Mouse (Mus musculus): Measurements from ENCODE around the gene Ell3.
"Not testable (repeated sequence)": the region's sequence is repeated elsewhere in the genome, so short reads cannot be mapped to it uniquely, and the experiment has no call there.

The Ell3 gene

DNA sequence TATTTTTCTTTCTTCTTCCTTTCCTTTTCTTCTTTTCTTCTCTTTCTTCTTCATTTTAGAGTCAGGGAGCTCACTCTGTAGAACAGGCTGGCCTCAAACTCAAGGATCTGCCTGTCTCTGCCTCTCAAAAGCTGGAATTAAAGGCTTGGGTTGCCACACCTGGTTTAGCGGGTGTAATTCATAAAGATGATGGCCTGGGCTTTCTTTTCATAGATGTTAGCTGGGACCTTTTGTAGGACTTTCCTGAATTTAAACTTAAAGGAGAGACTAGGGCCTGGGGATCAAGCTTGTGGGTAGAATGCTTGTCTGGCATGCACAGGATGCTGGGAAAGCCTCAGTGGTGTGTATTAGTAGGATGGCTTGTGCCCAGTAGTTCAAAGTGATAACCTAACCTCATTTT is at the start of gene Ell3:
Gene Ell3, minus strand, starts transcription at position 101 of the 400 bp plus-strand sequence.
- DNase-seq (ENCODE audit: low spot score) = no peak

DNA sequence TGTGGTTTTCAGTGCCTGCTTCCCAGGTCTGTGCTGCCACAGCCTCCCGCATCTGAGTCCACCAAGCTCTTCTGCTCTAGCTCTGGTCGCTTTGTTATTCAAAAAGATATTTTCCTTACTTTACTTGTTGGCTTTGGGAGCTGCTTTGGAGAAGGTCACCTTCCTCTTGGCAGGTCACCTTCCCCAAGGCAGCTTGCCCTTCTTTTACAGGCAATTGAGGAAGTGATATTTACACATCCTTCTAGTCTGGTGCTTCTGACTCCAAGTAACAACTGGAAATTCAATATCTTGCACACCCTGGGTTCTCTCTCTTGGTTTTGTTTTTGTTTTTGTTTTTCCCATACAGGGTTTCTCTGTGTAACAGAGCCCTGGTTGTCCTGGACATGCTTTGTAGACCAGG is 40.3 kb upstream of the Ell3 start:
- DNase-seq (ENCODE audit: low spot score) = not testable (repeated sequence)

DNA sequence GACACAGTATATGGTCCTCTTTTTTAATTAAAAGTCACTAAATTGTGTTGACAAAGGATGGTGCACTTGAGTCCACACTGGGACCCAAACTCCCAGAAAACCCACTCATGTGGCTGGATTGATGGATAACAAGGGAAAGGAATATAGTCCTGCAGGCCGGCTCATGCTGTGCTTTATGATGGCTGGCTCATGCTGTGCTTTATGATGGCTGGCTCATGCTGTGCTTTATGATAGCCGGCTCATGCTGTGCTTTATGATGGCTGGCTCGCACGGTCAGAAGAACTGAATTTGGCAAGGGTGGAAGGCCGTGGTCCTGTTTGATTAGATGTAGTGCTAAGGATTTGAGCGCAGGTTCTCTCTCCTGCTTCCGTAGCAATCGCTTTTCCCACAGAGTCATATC is 39.5 kb upstream of the Ell3 start:
- no peak for DNase-seq (ENCODE audit: low spot score)

DNA sequence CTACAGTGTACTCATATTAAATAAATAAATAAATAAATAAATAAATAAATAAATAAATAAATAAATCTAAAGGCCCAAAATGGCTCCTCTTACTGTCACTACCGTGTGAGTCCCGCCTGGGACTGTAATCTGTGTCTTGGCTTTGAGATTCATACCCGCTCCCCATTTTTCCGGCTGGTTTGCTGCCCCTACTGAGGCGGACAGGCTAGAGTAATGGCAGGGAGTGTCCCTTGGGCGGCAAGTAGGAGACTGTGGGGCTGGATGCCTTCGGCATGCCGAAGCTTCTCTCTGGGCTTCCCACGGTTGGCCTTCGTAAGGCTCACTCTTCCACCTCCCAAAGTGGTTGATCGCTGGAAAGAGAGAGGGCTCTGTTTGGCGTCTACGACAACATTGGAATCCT is 36.8 kb upstream of the Ell3 start:
- not testable (repeated sequence) for DNase-seq (ENCODE audit: low spot score)

DNA sequence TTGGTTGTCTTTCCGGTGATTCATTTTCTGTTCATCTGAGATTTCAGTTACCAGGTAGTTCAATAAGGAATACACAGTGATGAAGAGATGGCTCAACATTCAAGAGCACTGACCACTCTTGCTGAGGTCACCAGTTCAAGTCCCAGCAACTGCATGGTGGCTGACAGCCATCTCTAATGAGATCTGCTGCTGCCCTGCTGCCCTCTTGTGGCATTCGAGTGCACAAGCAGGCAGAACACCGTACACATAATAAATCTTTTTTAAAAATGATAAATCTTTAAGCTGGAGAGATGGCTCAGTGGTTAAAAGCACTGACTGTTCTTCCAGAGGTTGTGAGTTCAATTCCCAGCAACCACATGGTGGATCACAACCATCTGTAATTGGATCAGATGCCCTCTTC is 36.4 kb upstream of the Ell3 start:
- DNase-seq (ENCODE audit: low spot score) = peak; percentile 63

DNA sequence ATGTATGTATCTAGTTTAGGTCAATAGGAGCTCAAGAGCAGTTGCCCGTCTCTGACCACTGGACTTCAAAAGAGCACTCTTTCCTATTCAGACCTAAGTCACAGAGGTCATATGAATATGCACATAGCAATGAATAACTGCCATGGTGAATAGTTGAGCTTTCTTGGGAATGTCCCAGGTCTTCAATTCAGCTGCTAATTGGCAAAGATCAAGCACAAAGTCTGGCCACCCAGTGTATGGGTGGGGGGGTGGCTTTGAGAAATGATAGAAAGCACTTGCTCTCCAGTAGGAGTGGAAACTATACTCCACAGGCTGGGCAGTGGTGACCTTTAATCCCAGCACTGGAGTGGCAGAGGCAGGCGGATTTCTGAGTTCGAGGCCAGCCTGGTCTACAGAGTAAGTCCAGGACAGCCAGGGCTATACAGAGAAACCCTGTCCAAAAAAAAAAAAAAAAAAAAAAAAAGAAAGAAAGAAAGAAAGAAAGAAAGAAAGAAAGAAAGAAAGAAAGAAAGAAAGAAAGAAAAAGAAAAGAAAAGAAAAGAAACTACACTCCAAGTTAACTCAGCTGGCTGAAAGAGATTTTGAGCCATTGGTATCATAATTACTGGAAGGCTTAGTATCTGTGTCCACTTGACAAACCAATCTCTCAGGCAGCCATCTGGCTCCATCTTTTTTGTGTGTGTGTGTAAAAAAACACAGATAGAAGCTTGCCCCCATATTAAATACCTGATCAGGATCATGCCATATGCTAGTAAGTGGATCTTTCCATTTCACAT is 33.6 kb upstream of the Ell3 start:
- no peak for DNase-seq (ENCODE audit: low spot score)

DNA sequence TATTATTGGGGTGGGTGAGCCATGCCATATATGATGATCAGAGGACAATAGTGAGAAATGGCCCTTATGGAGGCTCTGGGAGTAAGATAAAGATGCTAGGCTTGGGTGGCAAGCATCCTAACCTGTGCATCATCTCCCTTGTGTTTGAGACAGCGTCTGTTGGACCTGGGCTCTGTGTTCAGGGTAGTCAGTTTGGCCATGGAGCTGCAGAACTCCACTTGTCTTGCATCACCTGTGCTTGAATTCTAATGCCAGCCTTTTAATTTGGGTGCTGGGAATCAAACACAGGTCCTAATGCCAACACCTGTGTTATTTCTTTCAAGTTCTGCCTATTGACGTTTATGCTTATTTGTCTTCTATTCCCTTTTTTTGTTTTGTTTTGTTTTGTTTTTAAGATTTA is 31.2 kb upstream of the Ell3 start:
- not testable (repeated sequence) for DNase-seq (ENCODE audit: low spot score)

DNA sequence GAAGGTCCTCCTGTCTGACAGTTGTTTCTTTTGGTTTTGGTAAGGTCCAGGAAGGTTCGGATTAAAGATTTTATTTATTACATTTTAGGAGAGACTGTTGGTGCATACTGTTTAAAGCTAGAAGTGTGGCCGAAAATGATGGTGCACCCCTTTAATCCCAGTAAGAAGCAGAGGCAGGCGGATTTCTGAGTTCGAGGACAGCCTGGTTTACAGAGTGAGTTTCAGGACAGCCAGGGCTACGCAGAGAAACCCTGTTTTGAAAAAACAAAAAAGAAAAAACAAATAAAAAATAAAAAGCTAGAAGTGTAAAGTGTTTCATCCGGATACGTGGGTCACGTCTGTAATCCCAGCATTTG is 30.1 kb upstream of the Ell3 start:
- DNase-seq (ENCODE audit: low spot score) = no peak

DNA sequence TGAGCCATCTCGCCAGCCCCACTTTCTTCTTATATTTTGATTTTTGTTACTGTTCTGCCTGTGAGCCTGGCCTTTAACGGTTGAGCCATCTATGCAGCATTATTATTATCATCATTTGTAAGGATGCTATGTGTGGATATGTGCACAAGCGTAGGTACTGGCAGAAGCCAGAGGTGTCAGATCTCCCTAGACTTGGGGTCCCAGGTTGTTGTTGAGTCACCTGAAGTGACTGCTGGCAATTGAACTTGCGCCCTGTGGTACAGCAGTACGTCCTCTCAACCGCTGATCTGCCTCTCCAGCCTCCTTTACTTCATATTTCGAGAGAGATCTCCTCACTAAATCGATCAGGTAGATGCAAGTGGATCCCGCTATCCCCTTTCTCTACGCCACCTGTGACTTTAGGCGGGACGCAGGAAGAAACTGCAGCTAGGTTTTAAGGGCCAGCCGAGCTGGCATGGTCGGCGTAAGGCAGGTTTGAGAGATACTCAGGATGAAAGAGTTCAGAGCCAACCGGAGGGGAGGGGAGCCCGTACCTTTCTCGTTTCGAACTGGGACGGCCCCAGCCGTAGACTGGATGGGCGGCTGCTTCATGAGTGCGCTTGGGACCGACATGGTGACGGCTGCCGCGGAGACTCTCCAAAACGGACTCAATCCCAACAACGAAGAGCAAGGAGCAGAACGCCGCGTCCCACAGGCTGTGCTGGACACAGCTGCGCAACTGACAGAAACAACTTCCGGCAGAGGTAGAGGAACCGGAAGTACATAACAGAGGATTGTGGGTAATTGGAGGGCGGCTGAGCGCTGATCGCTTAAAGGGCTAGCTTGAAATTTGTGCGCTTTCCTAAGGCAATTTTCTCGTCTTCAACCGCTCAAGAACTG is 29.5 kb upstream of the Ell3 start, which contains the start of gene Mfap1b:
Gene Mfap1b, minus strand, starts transcription at position 767 of the 879 bp plus-strand sequence.
- peak; percentile 95 for DNase-seq (ENCODE audit: low spot score)

DNA sequence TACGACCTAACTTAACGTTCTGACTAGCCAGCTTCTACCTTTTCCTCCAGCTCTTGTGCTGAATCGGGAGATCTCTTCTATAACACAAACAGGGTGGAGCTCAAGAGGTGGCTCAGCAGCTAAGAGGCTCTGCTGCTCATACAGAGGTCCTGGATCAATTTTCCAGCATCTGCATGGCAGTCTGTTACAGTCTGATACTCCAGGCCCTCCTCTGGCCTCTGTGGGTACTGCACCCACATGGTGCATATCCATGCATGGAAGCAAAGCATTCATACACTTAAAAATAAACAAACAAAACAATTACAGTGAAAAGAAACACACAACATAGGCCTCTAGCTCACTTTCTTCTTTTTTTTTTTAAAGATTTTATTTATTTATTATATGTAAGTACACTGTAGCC is 28.7 kb upstream of the Ell3 start:
- DNase-seq (ENCODE audit: low spot score) = not testable (repeated sequence)

DNA sequence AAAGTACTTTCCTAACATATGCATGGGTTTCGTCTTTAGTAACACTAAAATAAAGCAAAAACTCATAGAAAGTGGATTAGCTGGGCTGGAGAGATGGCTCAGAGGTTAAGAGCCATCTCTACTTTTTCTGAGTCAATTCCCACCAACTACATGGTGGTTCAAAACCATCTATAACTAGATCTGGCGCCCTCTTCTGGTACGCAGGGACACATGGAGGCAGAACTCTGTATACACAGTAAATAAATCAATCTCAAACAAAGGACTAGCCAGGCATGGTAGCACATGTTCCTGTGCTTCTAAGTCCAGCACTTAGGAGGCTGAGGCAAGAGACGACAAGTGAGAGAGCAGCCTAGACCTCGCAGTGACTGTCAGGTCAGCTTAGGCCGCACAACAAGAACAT is 24.9 kb upstream of the Ell3 start:
- not testable (repeated sequence) for DNase-seq (ENCODE audit: low spot score)

DNA sequence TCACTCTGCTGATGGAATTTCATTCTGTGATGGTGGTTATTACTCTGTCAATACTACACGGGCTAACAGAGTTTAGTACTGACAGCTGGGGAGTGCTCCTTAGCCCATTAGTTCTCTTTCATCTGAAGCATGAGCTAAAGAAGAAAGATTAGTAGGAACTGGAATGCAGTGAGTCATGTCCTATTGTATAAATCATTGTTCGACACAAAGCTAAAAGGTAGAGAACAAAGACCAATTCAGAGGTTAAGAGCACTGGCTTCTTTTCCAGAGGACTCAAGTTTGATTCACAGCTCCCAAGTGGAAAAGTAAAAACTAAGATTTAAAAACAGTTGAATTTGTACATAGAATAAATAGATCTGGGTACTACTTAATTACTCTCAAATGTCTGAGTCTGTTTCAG is 16.0 kb upstream of the Ell3 start:
- DNase-seq (ENCODE audit: low spot score) = no peak

DNA sequence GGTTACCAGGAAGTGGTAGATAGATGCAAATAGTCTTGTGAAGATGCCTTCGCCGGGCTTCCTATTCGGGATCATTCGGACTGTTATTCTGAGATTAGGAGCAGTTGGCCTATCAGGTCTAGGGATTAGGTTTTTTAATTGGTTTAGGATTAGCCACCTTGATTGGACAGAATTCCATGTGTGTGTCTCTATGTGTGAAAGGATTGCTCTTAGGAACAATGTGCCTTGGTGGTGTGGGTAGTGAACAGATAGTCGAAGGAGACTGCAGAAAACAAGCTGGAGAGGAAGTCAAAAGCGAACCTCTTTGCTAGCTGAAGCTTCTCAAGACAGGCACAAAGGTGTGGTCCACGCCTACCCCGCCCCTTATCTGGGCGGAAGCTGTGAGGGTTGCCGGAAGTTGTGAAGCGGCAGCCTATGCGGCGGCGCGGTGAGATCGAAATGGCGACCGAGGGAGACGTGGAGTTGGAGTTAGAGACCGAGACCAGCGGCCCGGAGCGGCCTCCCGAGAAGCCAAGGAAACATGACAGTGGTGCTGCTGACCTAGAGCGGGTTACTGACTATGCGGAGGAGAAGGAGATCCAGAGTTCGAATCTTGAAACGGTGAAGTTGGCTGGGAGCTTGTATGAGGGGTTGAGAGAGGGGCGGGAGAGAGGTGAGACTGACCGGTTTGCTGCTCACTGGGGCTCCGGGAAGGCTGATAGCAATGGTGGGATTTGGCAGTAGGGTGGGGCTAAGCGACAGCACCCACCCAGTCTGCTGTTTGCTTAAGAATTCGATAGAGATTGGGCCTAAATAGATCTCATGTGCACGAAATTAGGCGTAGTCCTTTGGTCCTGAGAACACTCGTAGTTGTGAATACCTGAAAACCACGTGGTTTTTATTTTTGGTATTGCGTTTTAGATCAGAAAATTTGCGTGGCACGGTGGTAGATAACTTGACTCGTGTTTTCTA is 12.9 kb upstream of the Ell3 start, which contains the start of gene Serinc4:
Gene Serinc4, minus strand, starts transcription at position 90 of the 951 bp plus-strand sequence.
- DNase-seq (ENCODE audit: low spot score) = peak; percentile 87

DNA sequence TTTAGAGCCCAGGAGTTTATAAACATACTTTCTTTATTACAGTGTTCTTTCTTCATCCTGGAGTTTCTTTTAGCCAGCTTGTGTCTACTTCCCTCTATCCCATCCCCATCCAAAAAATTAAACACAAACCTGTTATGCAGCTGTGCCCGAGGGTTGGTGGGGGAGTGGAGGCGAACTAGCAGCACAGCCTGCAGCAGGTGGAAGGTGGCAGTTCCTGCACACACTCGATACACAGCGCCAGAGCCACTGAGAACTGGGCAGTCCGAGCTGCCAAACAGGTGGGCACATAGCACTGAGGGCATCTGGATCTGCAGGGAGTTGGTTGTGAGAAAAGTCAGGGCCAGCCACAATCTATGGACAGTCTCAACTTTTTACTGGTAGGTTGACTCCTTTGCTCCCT is 11.5 kb upstream of the Ell3 start:
- no peak for DNase-seq (ENCODE audit: low spot score)

DNA sequence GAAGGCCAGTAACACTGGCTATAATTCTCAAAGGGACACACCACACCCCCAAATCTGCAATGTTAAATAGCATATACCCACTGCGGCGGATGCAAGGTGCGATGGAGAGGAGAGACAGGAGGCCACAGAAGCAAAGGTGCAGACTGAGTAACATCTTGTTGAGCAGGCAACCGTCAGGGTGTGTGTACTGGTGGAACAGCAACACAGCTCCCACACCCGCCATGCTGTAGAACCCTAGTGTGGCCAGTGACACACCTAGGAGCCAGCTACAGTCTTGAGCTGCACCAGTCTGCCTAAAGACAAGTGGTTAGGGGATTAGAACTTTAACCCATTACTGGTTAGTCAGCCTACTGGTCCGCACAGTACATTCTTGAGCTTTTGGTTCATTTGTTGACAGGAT is 9.8 kb upstream of the Ell3 start:
- no peak for DNase-seq (ENCODE audit: low spot score)

DNA sequence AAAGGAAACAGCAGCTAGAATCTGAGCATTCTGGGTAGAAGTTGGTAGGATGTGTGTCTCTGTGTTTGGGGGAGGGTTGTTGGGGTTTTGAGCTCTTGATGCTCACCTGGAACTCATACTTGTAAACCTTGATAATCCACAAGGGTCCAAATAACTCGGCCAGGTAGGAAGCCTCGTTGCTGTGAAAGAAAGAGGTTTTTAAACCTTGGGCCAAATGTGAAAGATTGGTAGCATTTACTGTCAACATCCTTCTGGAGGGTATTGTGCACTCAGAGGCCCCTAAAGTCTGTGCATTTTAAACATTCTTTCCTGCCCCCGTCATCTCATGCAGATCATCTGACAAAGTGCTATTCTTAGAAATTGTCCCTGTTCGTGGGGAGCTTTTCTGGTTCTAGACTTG is 8.9 kb upstream of the Ell3 start, which contains the start of gene Hypk:
Gene Hypk, plus strand, starts transcription at position 301 of the 400 bp plus-strand sequence.
- no peak for DNase-seq (ENCODE audit: low spot score)

DNA sequence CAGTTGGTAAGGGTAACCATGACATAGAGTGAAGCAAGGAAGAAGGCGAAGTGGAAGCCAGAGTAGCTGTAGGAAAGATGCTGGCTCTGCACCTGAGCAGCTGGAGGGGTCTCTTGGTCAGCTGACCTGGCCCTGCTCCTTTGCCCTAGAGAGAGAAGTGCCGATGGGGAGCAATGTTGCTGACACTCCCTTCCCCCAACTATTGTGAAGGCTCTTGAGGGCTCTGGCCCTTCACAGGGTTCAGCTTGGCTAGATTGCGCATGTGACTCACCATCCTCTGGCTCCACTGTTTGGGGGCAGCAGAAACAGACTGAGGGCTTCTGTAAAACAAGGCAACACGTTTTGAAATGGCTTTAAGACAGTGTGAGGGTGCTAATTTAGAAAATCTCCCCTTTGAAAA is 8.3 kb upstream of the Ell3 start:
- no peak for DNase-seq (ENCODE audit: low spot score)

DNA sequence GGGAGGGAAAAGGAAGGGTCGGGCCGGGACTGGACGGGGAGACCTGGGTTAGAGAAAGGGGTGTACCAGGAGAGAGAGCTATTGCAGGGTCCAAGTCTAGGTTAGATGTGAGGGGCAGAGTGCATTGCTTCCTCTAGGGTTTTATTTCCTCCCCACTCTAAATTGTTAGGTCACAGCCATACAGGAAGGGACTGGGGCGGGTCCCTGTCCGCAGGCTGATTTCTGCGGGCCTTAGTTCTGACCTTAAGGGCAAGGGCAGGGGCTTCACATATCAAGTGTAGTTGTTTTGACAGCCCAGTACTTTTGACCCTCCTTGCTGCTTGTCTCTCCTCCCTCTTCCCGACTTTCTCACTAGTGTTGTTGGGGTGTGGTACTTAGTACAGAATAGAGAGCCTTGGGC is 6.0 kb upstream of the Ell3 start:
- peak; percentile 50 for DNase-seq (ENCODE audit: low spot score)

DNA sequence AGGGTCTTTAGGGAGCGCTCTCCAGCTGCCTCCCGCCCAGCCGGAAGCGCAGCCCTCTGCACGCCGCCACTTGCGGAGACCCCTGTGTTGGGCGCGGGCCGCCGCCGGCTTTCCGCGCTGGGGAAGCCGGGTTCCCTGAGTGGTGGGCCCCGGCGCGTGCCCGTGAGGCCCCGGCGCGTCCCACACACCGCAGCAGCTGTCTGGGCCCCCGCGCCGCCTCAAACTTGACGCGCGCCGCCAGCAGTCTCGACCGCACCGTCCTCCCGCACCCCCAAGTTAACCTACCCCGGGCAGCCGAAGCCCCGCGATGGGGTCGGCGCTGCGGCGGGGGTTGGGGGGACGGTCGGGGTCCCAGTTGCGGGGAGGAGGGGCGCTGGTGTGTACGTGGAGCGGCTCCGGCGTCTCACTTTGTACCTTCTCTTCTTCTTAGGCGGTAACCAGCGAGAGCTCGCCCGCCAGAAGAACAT is 5.5 kb upstream of the Ell3 start:
- no peak for DNase-seq (ENCODE audit: low spot score)

DNA sequence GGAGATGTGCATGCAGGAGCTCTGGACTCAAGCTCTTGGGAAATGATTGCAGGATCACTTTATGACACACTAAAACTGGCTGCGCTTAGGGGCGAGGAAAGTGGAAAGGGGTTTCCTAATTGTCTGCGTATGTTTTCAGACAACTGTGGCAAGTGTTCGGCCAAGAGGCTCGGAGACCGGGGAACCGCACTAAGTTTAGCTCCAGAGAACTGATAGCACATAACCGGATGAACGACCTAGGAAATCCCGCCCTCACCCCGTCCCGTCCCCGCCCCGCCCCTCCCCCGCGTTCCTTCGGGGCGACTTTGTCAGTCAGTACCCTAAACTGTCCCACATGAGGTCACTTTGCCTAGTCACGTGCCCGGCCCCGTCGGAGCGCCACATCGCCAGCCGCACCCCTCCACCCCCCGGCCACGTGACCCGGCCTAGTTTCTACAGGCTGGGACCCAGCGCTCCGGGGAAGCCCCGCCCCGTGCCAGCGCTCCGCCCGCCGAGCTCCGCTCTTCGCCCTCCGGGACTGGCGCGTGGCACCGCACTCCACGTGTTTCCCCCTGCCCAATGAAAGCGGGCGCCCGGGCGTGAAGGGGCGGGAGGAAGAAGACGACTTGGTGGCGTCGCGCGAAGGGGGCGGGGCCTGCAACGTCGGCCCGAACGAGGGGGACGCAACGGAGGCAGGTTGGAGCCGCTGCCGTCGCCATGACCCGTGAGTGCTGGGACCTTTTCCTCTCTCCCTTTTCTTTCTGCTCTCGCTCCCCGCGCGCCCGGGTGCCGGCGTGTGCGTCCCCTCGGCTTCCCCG is 4.9 kb upstream of the Ell3 start, which contains the start of gene Serf2:
Gene Serf2, plus strand, starts transcription at position 457 of the 797 bp plus-strand sequence.
- DNase-seq (ENCODE audit: low spot score) = peak; percentile 99

DNA sequence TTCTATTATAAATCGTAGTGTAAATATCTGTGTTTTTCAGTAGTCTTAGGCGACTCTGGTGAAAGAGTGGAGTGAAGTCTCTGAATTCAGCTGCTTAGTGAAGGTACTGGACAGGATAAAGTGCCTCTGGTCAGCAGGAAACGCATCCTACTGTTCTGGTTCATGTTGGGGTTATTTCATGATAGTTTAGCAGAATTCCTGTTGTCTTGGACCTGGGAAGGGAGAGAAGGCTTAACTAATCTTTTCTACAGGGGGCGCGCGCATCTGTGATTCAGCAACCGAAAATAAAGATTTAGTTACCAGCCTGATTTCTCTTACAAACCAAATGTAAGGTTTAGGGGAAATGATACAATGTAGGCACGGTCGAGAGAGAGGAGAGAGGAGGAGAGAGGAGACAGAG is 4.1 kb upstream of the Ell3 start:
- peak; percentile 75 for DNase-seq (ENCODE audit: low spot score)

All from adipocyte (in vitro differentiated cells).